Comparison of ENCODE assay signal across 8 mouse cellular contexts in the genomic region with DNA sequence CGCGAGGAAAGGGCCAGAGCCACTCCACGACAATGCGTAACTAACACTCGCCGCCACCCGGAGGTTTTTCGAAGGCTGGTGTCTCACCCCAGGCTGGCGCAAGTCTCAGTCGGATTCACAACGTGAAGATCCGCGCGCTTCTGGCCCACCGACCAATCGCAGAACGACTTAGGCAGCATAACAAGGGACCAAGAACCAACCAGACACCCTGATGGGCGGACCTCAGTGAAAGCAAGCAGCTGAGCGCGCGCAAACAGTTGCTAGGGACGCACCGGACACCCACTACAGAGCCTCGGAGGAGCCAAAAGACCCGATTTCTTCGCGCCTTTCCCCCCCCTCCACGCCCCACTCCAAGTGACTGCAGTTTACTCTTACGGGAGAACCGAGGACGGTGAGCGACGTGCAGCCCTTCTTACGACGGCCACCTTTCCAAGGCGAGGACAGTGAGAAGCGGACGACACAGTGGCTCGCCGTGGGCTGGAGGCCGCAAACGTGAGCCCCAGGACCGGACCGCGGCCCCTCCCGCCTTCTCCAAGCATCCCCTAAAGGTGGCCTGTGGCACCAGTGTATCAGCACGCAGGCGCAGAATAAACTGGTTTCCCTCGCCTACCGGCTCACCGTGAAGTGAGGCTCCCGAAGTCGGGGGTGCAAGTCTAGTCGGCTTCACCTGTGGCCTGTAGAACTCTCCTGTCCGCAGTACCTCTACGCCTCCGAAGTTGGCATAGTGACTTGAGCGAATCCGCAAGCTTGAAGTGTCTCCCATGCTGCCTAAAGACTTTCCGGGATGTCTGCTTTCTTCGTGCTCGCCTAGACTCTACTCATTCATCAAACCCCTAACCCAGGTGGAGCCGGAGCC. TPM values are rescaled to one million over a fixed set of nuclear protein-coding genes. Genes with fewer than 3 reads are reported as not detected.
DNase-seq lines count a peak whose midpoint lies in the region; ATAC-seq and TF ChIP-seq lines count a peak whose summit lies in the region.

A gene (plus strand): TSS at position 207 of the 856 bp plus-strand sequence.
A gene (minus strand): TSS at position 835 of the 856 bp plus-strand sequence.

- no peaks in the 10 kb centered on the region for H3K27me3 ChIP-seq in CH12.LX (replicated peaks)
- no peaks in the 10 kb centered on the region for H3K27me3 ChIP-seq in forebrain, embryonic 11.5 days (ENCODE audit: control insufficient read depth, insufficient read depth, low read length)
- H3K27me3 ChIP-seq in heart, embryonic 16.5 days (ENCODE audit: control insufficient read depth, insufficient read depth, low read length), result no peaks in the 10 kb centered on the region
- no peaks in the 10 kb centered on the region for H3K27me3 ChIP-seq in liver, embryonic 15.5 days
- H3K27me3 ChIP-seq in neural tube, embryonic 12.5 days (replicated peaks), result no peaks in the 10 kb centered on the region

- peak; percentile 97 for DNase-seq in CH12.LX (ENCODE audit: extremely low read depth)
- peak; percentile 95 for DNase-seq in c-Kit-positive CD71-positive TER-119-negative erythroid progenitor cells, embryonic 14.5 days (ENCODE audit: low read depth)
- peak; percentile 98 for DNase-seq in forebrain, embryonic 11.5 days (ENCODE audit: low spot score)
- DNase-seq in kidney, postnatal 36 days, result peak; percentile 96 to 98
- peak; percentile 98 for DNase-seq in telencephalon, adult 2 months (ENCODE audit: low read depth, low spot score)

- TF ChIP-seq POLR2A in CH12.LX (IDR thresholded peaks at IDR 0.05; ENCODE audit: low read depth, low read length), result peak; percentile 66

- H3K9me3 ChIP-seq in CH12.LX (replicated peaks; ENCODE audit: low read length), result no peaks in the 10 kb centered on the region
- no peaks in the 10 kb centered on the region for H3K9me3 ChIP-seq in forebrain, embryonic 11.5 days (ENCODE audit: control insufficient read depth, low read length)
- no peaks in the 10 kb centered on the region for H3K9me3 ChIP-seq in heart, embryonic 16.5 days (replicated peaks; ENCODE audit: control insufficient read depth, low read length)
- H3K9me3 ChIP-seq in liver, embryonic 15.5 days (replicated peaks), result no peaks in the 10 kb centered on the region
- H3K9me3 ChIP-seq in neural tube, embryonic 12.5 days, result no peaks in the 10 kb centered on the region

- H3K4me1 ChIP-seq in CH12.LX (ENCODE audit: control insufficient read depth in 1 of 2, insufficient read depth in 2 of 2), result peaks cover 5 to 28% of the 10 kb centered on the region in 2 experiments
- H3K4me1 ChIP-seq in forebrain, embryonic 11.5 days (replicated peaks; ENCODE audit: control insufficient read depth, insufficient read depth, low read length), result peaks cover 5% of the 10 kb centered on the region
- H3K4me1 ChIP-seq in heart, embryonic 16.5 days (ENCODE audit: control insufficient read depth, insufficient read depth, low read length), result peaks cover 15% of the 10 kb centered on the region
- H3K4me1 ChIP-seq in liver, embryonic 15.5 days (replicated peaks), result peaks cover 36% of the 10 kb centered on the region
- peaks cover 19% of the 10 kb centered on the region for H3K4me1 ChIP-seq in neural tube, embryonic 12.5 days

- peak within 1 kb of the TSS; percentile 83 for H3K9ac ChIP-seq in CH12.LX (ENCODE audit: insufficient read depth, low read depth)
- H3K9ac ChIP-seq in forebrain, embryonic 11.5 days (ENCODE audit: low read length), result peak within 1 kb of the TSS; percentile 84
- H3K9ac ChIP-seq in heart, embryonic 16.5 days (ENCODE audit: low read length), result peak within 1 kb of the TSS; percentile 87
- H3K9ac ChIP-seq in liver, embryonic 15.5 days, result peak within 1 kb of the TSS; percentile 84
- peak within 1 kb of the TSS; percentile 81 for H3K9ac ChIP-seq in neural tube, embryonic 12.5 days

- H3K36me3 ChIP-seq in CH12.LX (replicated peaks in 1 of 2; ENCODE audit: control insufficient read depth in 1 of 2, insufficient read depth in 1 of 2, low read length in 1 of 2), result peaks cover 15 to 29% of the 10 kb centered on the region in 2 experiments
- no peaks in the 10 kb centered on the region; the same call in 1 of the 2 replicates for H3K36me3 ChIP-seq in forebrain, embryonic 11.5 days (ENCODE audit: control insufficient read depth, insufficient read depth, low read length)
- peaks cover 9% of the 10 kb centered on the region for H3K36me3 ChIP-seq in heart, embryonic 16.5 days (ENCODE audit: control insufficient read depth, insufficient read depth)
- peaks cover 21% of the 10 kb centered on the region for H3K36me3 ChIP-seq in liver, embryonic 15.5 days (replicated peaks)
- H3K36me3 ChIP-seq in neural tube, embryonic 12.5 days, result peaks cover 15% of the 10 kb centered on the region; the same call in 1 of the 2 replicates

- peaks cover 25% of the 10 kb centered on the region for H3K79me2 ChIP-seq in CH12.LX (replicated peaks; ENCODE audit: control insufficient read depth, extremely low read depth, insufficient read depth, poor library complexity, severe bottlenecking)

- H3K4me3 ChIP-seq in CH12.LX (replicated peaks in 1 of 3; ENCODE audit: low read depth in 2 of 3, low read length in 2 of 3, poor library complexity in 1 of 3), result peak within 1 kb of the TSS; percentile 78 to 98 (median 87)
- peak within 1 kb of the TSS; percentile 94 for H3K4me3 ChIP-seq in forebrain, embryonic 11.5 days (ENCODE audit: low read depth, low read length)
- H3K4me3 ChIP-seq in heart, embryonic 16.5 days (ENCODE audit: low read length), result peak within 1 kb of the TSS; percentile 84
- H3K4me3 ChIP-seq in liver, embryonic 15.5 days (replicated peaks), result peak within 1 kb of the TSS; percentile 86
- H3K4me3 ChIP-seq in neural tube, embryonic 12.5 days, result peak within 1 kb of the TSS; percentile 89

- dilution Hi-C loops in CH12.LX (cut with MboI; ENCODE audit: extremely low pct_ligation_motif_present, extremely low pct_unique_long_range_greater_than_20kb, low sequenced_read_pairs), result no loop called here

- H3K4me2 ChIP-seq in CH12.LX (ENCODE audit: insufficient read depth, low read depth, poor library complexity, severe bottlenecking), result peak within 1 kb of the TSS; percentile 77
- H3K4me2 ChIP-seq in forebrain, embryonic 11.5 days (ENCODE audit: low read depth, low read length, severe bottlenecking), result peak within 1 kb of the TSS; percentile 70
- H3K4me2 ChIP-seq in heart, embryonic 16.5 days (ENCODE audit: low read depth, low read length), result peak within 1 kb of the TSS; percentile 96
- H3K4me2 ChIP-seq in liver, embryonic 15.5 days, result peak within 1 kb of the TSS; percentile 92
- H3K4me2 ChIP-seq in neural tube, embryonic 12.5 days (replicated peaks), result peak within 1 kb of the TSS; percentile 85

- in situ Hi-C loops in CH12.LX (cut with MboI; ENCODE audit: low pct_ligation_motif_present, low pct_unique_long_range_greater_than_20kb, low sequenced_read_pairs), result no loop called here

- TF ChIP-seq RAD21 in CH12.LX (IDR thresholded peaks at IDR 0.05; ENCODE audit: low read depth, low read length), result no peak

- TF ChIP-seq CTCF in CH12.LX (conservative IDR thresholded peaks at IDR 0.05 in 1 of 2, IDR thresholded peaks at IDR 0.05 in 1 of 2; ENCODE audit: low read depth in 2 of 2, low read length in 2 of 2), result no peak

- WGBS in forebrain, embryonic 11.5 days, result under 1% methylated on average over 63 of the region's 63 CpGs
- WGBS in heart, embryonic 16.5 days, result under 1% methylated on average over 63 of the region's 63 CpGs
- WGBS in liver, embryonic 15.5 days (ENCODE audit: insufficient replicate concordance), result under 1% methylated on average over 63 of the region's 63 CpGs
- under 1% methylated on average over 63 of the region's 63 CpGs for WGBS in neural tube, embryonic 12.5 days

- no peak for TF ChIP-seq EP300 in CH12.LX (IDR thresholded peaks at IDR 0.05; ENCODE audit: low read length)

- ATAC-seq in forebrain, embryonic 11.5 days (replicated peaks; ENCODE audit: low FRiP score), result peak; percentile 94
- peak; percentile 97 for ATAC-seq in heart, embryonic 16.5 days (replicated peaks; ENCODE audit: extremely low read depth, insufficient read depth, low FRiP score)
- ATAC-seq in liver, embryonic 15.5 days (ENCODE audit: insufficient read depth), result peak; percentile 92
- ATAC-seq in neural tube, embryonic 12.5 days (ENCODE audit: low FRiP score, low read depth), result peak; percentile 97

- no peak within 1 kb of the TSS; the same call in 1 of the 2 replicates for H3K27ac ChIP-seq in CH12.LX (ENCODE audit: insufficient read depth, low read depth)
- H3K27ac ChIP-seq in forebrain, embryonic 11.5 days (ENCODE audit: low read depth, low read length), result peak within 1 kb of the TSS; percentile 59; the same call in 1 of the 2 replicates
- peak within 1 kb of the TSS; percentile 56 for H3K27ac ChIP-seq in heart, embryonic 16.5 days (ENCODE audit: low read length)
- peak within 1 kb of the TSS; percentile 84 for H3K27ac ChIP-seq in liver, embryonic 15.5 days (replicated peaks)
- H3K27ac ChIP-seq in neural tube, embryonic 12.5 days, result no peak within 1 kb of the TSS

TF ChIP-seq in CH12.LX, 34 proteins besides CTCF, POLR2A, EP300 and RAD21 (continues in another document):
- TF ChIP-seq TCF12 (IDR thresholded peaks at IDR 0.05; ENCODE audit: low read depth, low read length), result no peak
- TF ChIP-seq ELF1 (IDR thresholded peaks at IDR 0.05; ENCODE audit: low read depth, low read length), result peak; percentile 75
- TF ChIP-seq MYC (IDR thresholded peaks at IDR 0.05; ENCODE audit: low read depth, low read length), result 0 out of 2 replicates have a peak, but pooled peaks have one; percentile 48
- no peak for TF ChIP-seq ZC3H11A (IDR thresholded peaks at IDR 0.05; ENCODE audit: low read depth, low read length)
- TF ChIP-seq GABPA (IDR thresholded peaks at IDR 0.05; ENCODE audit: insufficient replicate concordance, low read depth, low read length), result no peak
- no peak for TF ChIP-seq ETS1 (conservative IDR thresholded peaks at IDR 0.05; ENCODE audit: low read depth, low read length)

RNA-seq across cellular contexts. Expression of the first gene that starts in this region (rescaled TPM):
- total RNA-seq in CH12.LX (2012; rRNA removed) (13.6 and 22.7 TPM in 2 replicates), CH12.LX (2014; rRNA removed) (17.3 and 21.2 TPM in 2 replicates)
- 62.6 and 92.9 TPM in 2 replicates for polyA plus RNA-seq in CH12.LX (2012; ENCODE audit: insufficient read length, low read depth)
- 88.4 and 94.6 TPM in 2 replicates for polyA plus RNA-seq in forebrain, embryonic 11.5 days (2014; fragmentation: Nextera tagmentation; extraction: Ambion mirVana)
- polyA plus RNA-seq in heart, embryonic 16.5 days (2015; fragmentation: Nextera tagmentation; extraction: Ambion mirVana), result 48.4 and 49.9 TPM in 2 replicates
- polyA plus RNA-seq in liver, embryonic 15.5 days (2015; fragmentation: Nextera tagmentation; extraction: Ambion mirVana), result 26.0 and 31.4 TPM in 2 replicates
- 63.5 and 73.1 TPM in 2 replicates for polyA plus RNA-seq in neural tube, embryonic 12.5 days (2016; fragmentation: Nextera tagmentation; extraction: Ambion mirVana)

RNA-seq across cellular contexts. Expression of the second gene that starts in this region (rescaled TPM):
- total RNA-seq in CH12.LX (2012; rRNA removed), result 15.8 and 18.0 TPM in 2 replicates
- total RNA-seq in CH12.LX (2014; rRNA removed), result 11.7 and 13.4 TPM in 2 replicates
- polyA plus RNA-seq in CH12.LX (2012; ENCODE audit: insufficient read length, low read depth), result 10.2 and 10.8 TPM in 2 replicates
- polyA plus RNA-seq in forebrain, embryonic 11.5 days (2014; fragmentation: Nextera tagmentation; extraction: Ambion mirVana), result 28.2 and 30.0 TPM in 2 replicates
- polyA plus RNA-seq in heart, embryonic 16.5 days (2015; fragmentation: Nextera tagmentation; extraction: Ambion mirVana), result 7.3 and 7.6 TPM in 2 replicates
- polyA plus RNA-seq in liver, embryonic 15.5 days (2015; fragmentation: Nextera tagmentation; extraction: Ambion mirVana), result 5.4 and 6.0 TPM in 2 replicates
- 12.2 and 13.1 TPM in 2 replicates for polyA plus RNA-seq in neural tube, embryonic 12.5 days (2016; fragmentation: Nextera tagmentation; extraction: Ambion mirVana)

Comparison
In these comparisons a context has a peak if more than half of its experiments do, and no peak if none do; other contexts are left out.
1. H3K27ac ChIP-seq: peak in forebrain, embryonic 11.5 days (single experiment), heart, embryonic 16.5 days (single experiment) and liver, embryonic 15.5 days (single experiment); none in CH12.LX (single experiment) and neural tube, embryonic 12.5 days (single experiment).
2. Peak in every context shown above with its lines, with median percentiles within 50 percentile points of each other: DNase-seq, H3K4me2 ChIP-seq, H3K4me3 ChIP-seq, H3K9ac ChIP-seq and ATAC-seq.